Comparison of ENCODE assay signal across 8 mouse cellular contexts in the genomic region with DNA sequence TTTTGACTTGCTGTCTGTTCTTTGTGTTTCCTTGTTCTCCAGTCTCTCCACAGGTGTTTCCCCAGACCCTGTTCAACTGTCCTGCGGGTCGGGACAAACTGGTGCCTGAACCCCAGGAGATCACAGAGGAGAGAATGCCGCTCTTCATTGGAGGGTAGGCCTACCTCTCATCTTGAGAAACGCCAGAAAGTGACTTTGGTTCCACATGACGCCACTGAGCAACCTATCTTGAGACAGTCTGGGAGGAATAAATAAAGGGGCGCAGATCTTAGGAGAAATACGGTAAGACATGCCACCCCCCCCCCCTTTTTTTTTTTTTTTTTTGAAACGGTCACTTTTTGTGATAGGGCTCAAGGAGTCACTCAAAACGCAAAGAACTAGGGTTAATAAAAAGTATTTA. TPM values are rescaled to one million over a fixed set of nuclear protein-coding genes. Genes with fewer than 3 reads are reported as not detected.
A peak's percentile ranks its signal among the peaks of the same experiment; 100 is the strongest.
DNase-seq lines count a peak whose midpoint lies in the region; ATAC-seq and TF ChIP-seq lines count a peak whose summit lies in the region.

No protein-coding gene starts in this region.

- no peak overlapping the region for H3K4me3 ChIP-seq in ES-Bruce4 (ENCODE audit: low read depth, low read length)
- H3K4me3 ChIP-seq in heart, embryonic 16.5 days (ENCODE audit: low read length), result peak overlapping the region; percentile 66
- H3K4me3 ChIP-seq in liver, embryonic 13.5 days (replicated peaks), result peak overlapping the region; percentile 57

- TF ChIP-seq POLR2A in ES-Bruce4 (IDR thresholded peaks at IDR 0.05; ENCODE audit: insufficient read depth, low read length), result no peak

- no peak for TF ChIP-seq EP300 in ES-Bruce4 (IDR thresholded peaks at IDR 0.05; ENCODE audit: insufficient read depth, low read depth, low read length)

- DNase-seq in kidney, adult 18-20 months, result peak; percentile 3
- DNase-seq in kidney, postnatal 10 days, result no peak
- DNase-seq in cerebellum, postnatal 14 days, result peak; percentile 15 to 43
- no peak for DNase-seq in liver, embryonic 13.5 days
- peak; percentile 47 for DNase-seq in splenic B cell, adult 2 months (ENCODE audit: low read depth, low spot score)
- DNase-seq in adipocyte (ENCODE audit: low spot score), result no peak

- ATAC-seq in heart, embryonic 16.5 days (replicated peaks; ENCODE audit: extremely low read depth, insufficient read depth, low FRiP score), result no peak
- no peak for ATAC-seq in liver, embryonic 13.5 days (ENCODE audit: low read depth)

- no peaks in the 10 kb centered on the region for H3K9me3 ChIP-seq in ES-Bruce4 (replicated peaks; ENCODE audit: control insufficient read depth, insufficient read depth, low read length, poor library complexity, severe bottlenecking)
- no peaks in the 10 kb centered on the region for H3K9me3 ChIP-seq in heart, embryonic 16.5 days (replicated peaks; ENCODE audit: control insufficient read depth, low read length)
- no peaks in the 10 kb centered on the region for H3K9me3 ChIP-seq in liver, embryonic 13.5 days (replicated peaks)

- 4% methylated on average over 9 of the region's 9 CpGs for WGBS in heart, embryonic 16.5 days
- WGBS in liver, embryonic 13.5 days (ENCODE audit: insufficient replicate concordance), result 9% methylated on average over 9 of the region's 9 CpGs

- peak overlapping the region; percentile 96 for H3K4me2 ChIP-seq in heart, embryonic 16.5 days (ENCODE audit: low read depth, low read length)
- H3K4me2 ChIP-seq in liver, embryonic 13.5 days, result peak overlapping the region; percentile 77

- no peaks in the 10 kb centered on the region; the same call in 1 of the 2 replicates for H3K27me3 ChIP-seq in ES-Bruce4 (ENCODE audit: control insufficient read depth, insufficient read depth, low read length, poor library complexity, severe bottlenecking)
- H3K27me3 ChIP-seq in heart, embryonic 16.5 days (ENCODE audit: control insufficient read depth, insufficient read depth, low read length), result peaks cover 2% of the 10 kb centered on the region; the same call in 1 of the 2 replicates
- peaks cover 8% of the 10 kb centered on the region for H3K27me3 ChIP-seq in liver, embryonic 13.5 days
- H3K27me3 ChIP-seq in splenic B cell, adult 2 months (ENCODE audit: control insufficient read depth, insufficient read depth, low read length, poor library complexity, severe bottlenecking), result no peaks in the 10 kb centered on the region

- H3K4me1 ChIP-seq in ES-Bruce4 (ENCODE audit: control insufficient read depth, insufficient read depth, low read length), result no peaks in the 10 kb centered on the region
- H3K4me1 ChIP-seq in heart, embryonic 16.5 days (ENCODE audit: control insufficient read depth, insufficient read depth, low read length), result no peaks in the 10 kb centered on the region; the same call in 1 of the 2 replicates
- H3K4me1 ChIP-seq in liver, embryonic 13.5 days (replicated peaks), result peaks cover 4% of the 10 kb centered on the region; the same call in 1 of the 2 replicates

- TF ChIP-seq CTCF in ES-Bruce4 (IDR thresholded peaks at IDR 0.05; ENCODE audit: low read depth, low read length), result no peak

- peak overlapping the region; percentile 42 for H3K9ac ChIP-seq in ES-Bruce4 (ENCODE audit: low read depth, poor library complexity, severe bottlenecking)
- H3K9ac ChIP-seq in heart, embryonic 16.5 days (ENCODE audit: low read length), result no peak overlapping the region
- no peak overlapping the region for H3K9ac ChIP-seq in liver, embryonic 13.5 days

- H3K27ac ChIP-seq in ES-Bruce4 (ENCODE audit: insufficient read depth, low read length), result no peak overlapping the region
- no peak overlapping the region for H3K27ac ChIP-seq in heart, embryonic 16.5 days (ENCODE audit: low read length)
- no peak overlapping the region for H3K27ac ChIP-seq in liver, embryonic 13.5 days

- H3K36me3 ChIP-seq in ES-Bruce4 (ENCODE audit: control insufficient read depth, insufficient read depth, low read length, poor library complexity, severe bottlenecking), result no peaks in the 10 kb centered on the region
- no peaks in the 10 kb centered on the region for H3K36me3 ChIP-seq in heart, embryonic 16.5 days (ENCODE audit: control insufficient read depth, insufficient read depth)
- H3K36me3 ChIP-seq in liver, embryonic 13.5 days, result no peaks in the 10 kb centered on the region
- no peaks in the 10 kb centered on the region for H3K36me3 ChIP-seq in splenic B cell, adult 2 months (ENCODE audit: control insufficient read depth, insufficient read depth, low read length, poor library complexity, severe bottlenecking)

RNA-seq across cellular contexts. Expression of gene H2-M10.1, which starts 11.4 kb away (rescaled TPM):
- not detected in 2 replicates for polyA plus RNA-seq in ES-Bruce4 (2011; ENCODE audit: insufficient read depth, insufficient read length, low read depth, missing spikeins)
- polyA plus RNA-seq in heart, embryonic 16.5 days (2015; fragmentation: Nextera tagmentation; extraction: Ambion mirVana), result not detected in 2 replicates
- not detected in 2 replicates for polyA plus RNA-seq in liver, embryonic 13.5 days (2015; fragmentation: Nextera tagmentation; extraction: Ambion mirVana)

RNA-seq across cellular contexts. Expression of gene H2-M10.2, which starts 28.2 kb away (rescaled TPM):
- polyA plus RNA-seq in ES-Bruce4 (2011; ENCODE audit: insufficient read depth, insufficient read length, low read depth, missing spikeins), result not detected in 2 replicates
- not detected in 2 replicates for polyA plus RNA-seq in heart, embryonic 16.5 days (2015; fragmentation: Nextera tagmentation; extraction: Ambion mirVana)
- not detected in 2 replicates for polyA plus RNA-seq in liver, embryonic 13.5 days (2015; fragmentation: Nextera tagmentation; extraction: Ambion mirVana)

RNA-seq across cellular contexts. Expression of gene Trim39, which starts 42.5 kb away (rescaled TPM):
- polyA plus RNA-seq in ES-Bruce4 (2011; ENCODE audit: insufficient read depth, insufficient read length, low read depth, missing spikeins), result 14.2 and 15.5 TPM in 2 replicates
- polyA plus RNA-seq in heart, embryonic 16.5 days (2015; fragmentation: Nextera tagmentation; extraction: Ambion mirVana), result 10.4 and 10.7 TPM in 2 replicates
- 6.1 and 6.7 TPM in 2 replicates for polyA plus RNA-seq in liver, embryonic 13.5 days (2015; fragmentation: Nextera tagmentation; extraction: Ambion mirVana)

RNA-seq across cellular contexts. Expression of gene H2-M10.3, which starts 53.7 kb away (rescaled TPM):
- polyA plus RNA-seq in ES-Bruce4 (2011; ENCODE audit: insufficient read depth, insufficient read length, low read depth, missing spikeins), result not detected in 2 replicates
- not detected in 2 replicates for polyA plus RNA-seq in heart, embryonic 16.5 days (2015; fragmentation: Nextera tagmentation; extraction: Ambion mirVana)
- polyA plus RNA-seq in liver, embryonic 13.5 days (2015; fragmentation: Nextera tagmentation; extraction: Ambion mirVana), result not detected in 2 replicates

RNA-seq across cellular contexts. Expression of gene Rpp21, which starts 56.6 kb away (rescaled TPM):
- 32.1 and 35.0 TPM in 2 replicates for polyA plus RNA-seq in ES-Bruce4 (2011; ENCODE audit: insufficient read depth, insufficient read length, low read depth, missing spikeins)
- 73.2 and 89.1 TPM in 2 replicates for polyA plus RNA-seq in heart, embryonic 16.5 days (2015; fragmentation: Nextera tagmentation; extraction: Ambion mirVana)
- 60.0 and 75.1 TPM in 2 replicates for polyA plus RNA-seq in liver, embryonic 13.5 days (2015; fragmentation: Nextera tagmentation; extraction: Ambion mirVana)

Comparison
In these comparisons a context has a peak if more than half of its experiments do, and no peak if none do; other contexts are left out.
1. DNase-seq: peak in kidney, adult 18-20 months (single experiment), cerebellum, postnatal 14 days (2 of 2) and splenic B cell, adult 2 months (single experiment); none in kidney, postnatal 10 days (single experiment), liver, embryonic 13.5 days (single experiment) and adipocyte (single experiment).